In genomic region chr8:95782628-95783027, GRCm38 (mm10) we compare ENCODE assay signal across 13 mouse cellular contexts.
"Had no signal": no experiment of that assay in that cellular context is flagged by ENCODE, and none has a peak within 500 bp of the region (broad histone marks: within the 10 kb centered on the region; RNA-seq: fewer than 3 reads in every experiment).

No protein-coding gene starts in this region.

- H3K9ac ChIP-seq: limb, embryonic 12.5 days; liver, embryonic 15.5 days had no signal

- H3K9me3 ChIP-seq: liver, embryonic 15.5 days had no signal

- ATAC-seq: midbrain, embryonic 16.5 days had no signal

- H3K27me3 ChIP-seq: limb, embryonic 12.5 days; liver, embryonic 15.5 days; megakaryocyte, embryonic 14.5 days had no signal

- H3K4me2 ChIP-seq: limb, embryonic 12.5 days; liver, embryonic 11.5 days; liver, embryonic 15.5 days; midbrain, embryonic 11.5 days had no signal

- DNase-seq: kidney, adult 9 months; kidney, postnatal 25 days; lung, adult 2 months; lung, postnatal 14 days; right cerebral cortex, postnatal 14 days; thymus, postnatal 4 days had no signal

- H3K4me3 ChIP-seq: limb, embryonic 12.5 days; liver, embryonic 15.5 days; megakaryocyte, embryonic 14.5 days had no signal

- H3K27ac ChIP-seq: limb, embryonic 12.5 days; liver, embryonic 15.5 days; macrophage had no signal

- H3K4me1 ChIP-seq: limb, embryonic 12.5 days; liver, embryonic 15.5 days had no signal
